Mouse (Mus musculus) hindbrain, embryonic 11.5 days (tissue): Measurements from ENCODE around the gene Hist1h3c. TPM values are rescaled to one million over a fixed set of nuclear protein-coding genes. Genes with fewer than 3 reads are reported as not detected.
A peak's percentile ranks its signal among the peaks of the same experiment; 100 is the strongest.

Source experiments
- ATAC-seq: fragments of 200-750 bp; cut with Nextera tagmentation; 2 replicates; pipeline ENCODE4 v1.8.0; 2017; ENCODE audit warnings: mild to moderate bottlenecking, moderate TSS enrichment, moderate library complexity; ENCODE audit not compliant: low FRiP score
- DNase-seq: peaks from one replicate; pipeline ENCODE4 v3.0.0-alpha.2; 2015; ENCODE audit warnings: low spot score
- H3K27ac ChIP-seq: fragments of 300-500 bp; sonication (generic); 2 replicates; pipeline ENCODE4 v1.5.1; 2014; ENCODE audit warnings: mild to moderate bottlenecking, low read depth, low read length
- H3K27me3 ChIP-seq: fragments of 300-500 bp; sonication (generic); 2 replicates; pipeline ENCODE4 v1.6.1; 2014; ENCODE audit warnings: mild to moderate bottlenecking, low read length, moderate library complexity, mixed read lengths; ENCODE audit not compliant: control insufficient read depth, insufficient read depth
- H3K36me3 ChIP-seq: fragments of 300-500 bp; sonication (generic); 2 replicates; pipeline ENCODE4 v1.6.1; 2014; ENCODE audit warnings: mild to moderate bottlenecking, low read length, moderate library complexity, mixed read lengths; ENCODE audit not compliant: control insufficient read depth, insufficient read depth
- H3K4me1 ChIP-seq: fragments of 300-500 bp; sonication (generic); replicated peaks from 2 replicates; pipeline ENCODE4 v1.6.1; 2014; ENCODE audit warnings: low read length, mixed read lengths; ENCODE audit not compliant: control insufficient read depth, insufficient read depth
- H3K4me2 ChIP-seq: fragments of 300-500 bp; sonication (generic); replicated peaks from 2 replicates; pipeline ENCODE4 v1.6.1; 2014; ENCODE audit warnings: mild to moderate bottlenecking, low read depth, low read length
- H3K4me3 ChIP-seq: fragments of 300-500 bp; sonication (generic); 2 replicates; pipeline ENCODE4 v1.5.1; 2014; ENCODE audit warnings: low read depth, low read length
- H3K9ac ChIP-seq: fragments of 300-500 bp; sonication (generic); 2 replicates; pipeline ENCODE4 v1.6.1; 2014; ENCODE audit warnings: low read depth, low read length
- H3K9me3 ChIP-seq: fragments of 300-500 bp; sonication (generic); 2 replicates; pipeline ENCODE4 v1.6.1; 2016; ENCODE audit warnings: low read length; ENCODE audit not compliant: control insufficient read depth
- WGBS: fragments of 180-500 bp; shearing (Covaris S2); extraction: QIAGEN DNeasy Blood & Tissue Kit; methylation state at CpG from one replicate; pipeline ENCODE4 v1.1.7; 2014; 5-methylcytosine and 5-hydroxymethylcytosine counted together
- polyA plus RNA-seq: library from polyadenylated mRNA; unstranded; fragments of >200 nt; fragmentation: Nextera tagmentation; extraction: Ambion mirVana; gene quantifications from 2 replicates; pipeline ENCODE4 v1.2.1, GENCODE M21; 2014

The Hist1h3c gene
- polyA plus RNA-seq, 1 experiment from 2014 or later, result 10.7 TPM

GRCm38 (mm10) chr13:23744421-23745380, 701 bp downstream of the Hist1h3c start:
- peak overlapping the region; percentile 66 for H3K27ac ChIP-seq
- ATAC-seq, result no peak
- DNase-seq, result peak; percentile 43
- H3K9ac ChIP-seq, result peak overlapping the region; percentile 32; the same call in 1 of the 2 replicates
- H3K4me2 ChIP-seq, result peak overlapping the region; percentile 39
- H3K27me3 ChIP-seq, result no peaks in the 10 kb centered on the region
- peak overlapping the region; percentile 30 for H3K4me3 ChIP-seq
- 2% methylated on average over 13 of the region's 36 CpGs for WGBS
- peaks cover 7% of the 10 kb centered on the region; the same call in 1 of the 2 replicates for H3K4me1 ChIP-seq
- no peaks in the 10 kb centered on the region for H3K36me3 ChIP-seq
- H3K9me3 ChIP-seq, result no peaks in the 10 kb centered on the region

- no peaks in the 10 kb centered on the region for H3K9me3 ChIP-seq
- peaks cover 7% of the 10 kb centered on the region; the same call in 1 of the 2 replicates for H3K4me1 ChIP-seq
- H3K27me3 ChIP-seq, result no peaks in the 10 kb centered on the region
- H3K4me2 ChIP-seq, result peak overlapping the region; percentile 39
- peak overlapping the region; percentile 19; the same call in 1 of the 2 replicates for H3K9ac ChIP-seq
- ATAC-seq (no peak), DNase-seq (peak; percentile 34)
- WGBS, result 50% methylated on average over 4 of the region's 4 CpGs
- peak overlapping the region; percentile 66 for H3K27ac ChIP-seq
- no peaks in the 10 kb centered on the region for H3K36me3 ChIP-seq
- peak overlapping the region; percentile 30; the same call in 1 of the 2 replicates for H3K4me3 ChIP-seq
Observed at GRCm38 (mm10) chr13:23743963-23744362, 1.4 kb downstream of the Hist1h3c start.

GRCm38 (mm10) chr13:23743215-23743614, 2.2 kb downstream of the Hist1h3c start:
- Histone ChIP-seq H3K9me3 (no peaks in the 10 kb centered on the region), H3K36me3 (no peaks in the 10 kb centered on the region), H3K9ac (no peak overlapping the region), H3K4me3 (no peak overlapping the region), H3K4me1 (peaks cover 7% of the 10 kb centered on the region; the same call in 1 of the 2 replicates), H3K27me3 (no peaks in the 10 kb centered on the region), H3K4me2 (no peak overlapping the region), H3K27ac (no peak overlapping the region)
- WGBS, result 79% methylated on average over 5 of the region's 5 CpGs
- DNase-seq (no peak), ATAC-seq (no peak)

GRCm38 (mm10) chr13:23742007-23742406, 3.4 kb downstream of the Hist1h3c start:
- Histone ChIP-seq H3K36me3 (no peaks in the 10 kb centered on the region), H3K4me1 (0 out of 2 replicates have a peak, but pooled peaks cover 3% of the 10 kb centered on the region), H3K4me2 (no peak overlapping the region; the same call in 1 of the 2 replicates), H3K27ac (no peak overlapping the region), H3K9me3 (no peaks in the 10 kb centered on the region), H3K9ac (no peak overlapping the region), H3K4me3 (no peak overlapping the region), H3K27me3 (no peaks in the 10 kb centered on the region)
- no peak for ATAC-seq
- DNase-seq, result no peak

GRCm38 (mm10) chr13:23740910-23741309, 4.5 kb downstream of the Hist1h3c start:
- Histone ChIP-seq H3K4me1 (0 out of 2 replicates have a peak, but pooled peaks cover 3% of the 10 kb centered on the region), H3K27me3 (no peaks in the 10 kb centered on the region), H3K36me3 (no peaks in the 10 kb centered on the region), H3K9me3 (no peaks in the 10 kb centered on the region), H3K27ac (0 out of 2 replicates have a peak overlapping the region, but pooled peaks have one; percentile 20), H3K4me2 (peak overlapping the region; percentile 96; the same call in 1 of the 2 replicates), H3K9ac (peak overlapping the region; percentile 27; the same call in 1 of the 2 replicates), H3K4me3 (no peak overlapping the region)
- WGBS, result 47% methylated on average over 5 of the region's 5 CpGs
- ATAC-seq (no peak), DNase-seq (no peak)

- peak overlapping the region; percentile 57 for H3K4me3 ChIP-seq
- no peaks in the 10 kb centered on the region for H3K27me3 ChIP-seq
- peak overlapping the region; percentile 96 for H3K27ac ChIP-seq
- ATAC-seq (no peak), DNase-seq (no peak)
- H3K36me3 ChIP-seq, result no peaks in the 10 kb centered on the region
- no peaks in the 10 kb centered on the region for H3K9me3 ChIP-seq
- H3K4me2 ChIP-seq, result peak overlapping the region; percentile 96
- 31% methylated on average over 13 of the region's 13 CpGs for WGBS
- 0 out of 2 replicates have a peak, but pooled peaks cover 3% of the 10 kb centered on the region for H3K4me1 ChIP-seq
- peak overlapping the region; percentile 75 for H3K9ac ChIP-seq
Observed at GRCm38 (mm10) chr13:23740256-23740840, 5.1 kb downstream of the Hist1h3c start.

- peak overlapping the region; percentile 96 for H3K27ac ChIP-seq
- peak overlapping the region; percentile 75 for H3K9ac ChIP-seq
- no peaks in the 10 kb centered on the region for H3K36me3 ChIP-seq
- 1% methylated on average over 14 of the region's 14 CpGs for WGBS
- ATAC-seq, result no peak
- DNase-seq, result no peak
- H3K9me3 ChIP-seq, result no peaks in the 10 kb centered on the region
- H3K4me2 ChIP-seq, result peak overlapping the region; percentile 96
- H3K27me3 ChIP-seq, result no peaks in the 10 kb centered on the region
- H3K4me1 ChIP-seq, result 0 out of 2 replicates have a peak, but pooled peaks cover 3% of the 10 kb centered on the region
- peak overlapping the region; percentile 57 for H3K4me3 ChIP-seq
Observed at GRCm38 (mm10) chr13:23739922-23740252, 5.5 kb downstream of the Hist1h3c start.

GRCm38 (mm10) chr13:23739069-23739921, 6.1 kb downstream of the Hist1h3c start:
- Histone ChIP-seq H3K9me3 (no peaks in the 10 kb centered on the region), H3K9ac (peak overlapping the region; percentile 75), H3K4me3 (peak overlapping the region; percentile 57), H3K4me1 (0 out of 2 replicates have a peak, but pooled peaks cover 3% of the 10 kb centered on the region), H3K4me2 (peak overlapping the region; percentile 96), H3K27ac (peak overlapping the region; percentile 96), H3K36me3 (no peaks in the 10 kb centered on the region), H3K27me3 (no peaks in the 10 kb centered on the region)
- WGBS, result under 1% methylated on average over 39 of the region's 39 CpGs
- peak; percentile 88 for DNase-seq
- peak; percentile 87 for ATAC-seq
